Mouse (Mus musculus) lung, postnatal 0 days (tissue): ENCODE measurements at regions not wholly inside any gene's neighbourhood (a gene's known extent, or its start where the extent isn't known, plus 50 kb on each side); places are given as distances from the start of the nearest gene placed in this dataset.

Experiments
- ATAC-seq: fragments of 200-750 bp; cut with Nextera tagmentation; 2 replicates; pipeline ENCODE4 v1.8.0; 2017; ENCODE audit warnings: moderate library complexity
- DNase-seq: peaks from one replicate; pipeline ENCODE4 v3.0.0-alpha.2; 2016; ENCODE audit warnings: low spot score
- H3K27ac ChIP-seq: fragments of 300-500 bp; sonication (generic); 2 replicates; pipeline ENCODE4 v1.5.1; 2014; ENCODE audit warnings: antibody characterized with exemption, mild to moderate bottlenecking, low read length, mixed read lengths
- H3K27me3 ChIP-seq: fragments of 300-500 bp; sonication (generic); replicated peaks from 2 replicates; pipeline ENCODE4 v1.6.1; 2014; ENCODE audit warnings: low read length, mixed read lengths; ENCODE audit not compliant: insufficient read depth
- H3K36me3 ChIP-seq: fragments of 300-500 bp; sonication (generic); 2 replicates; pipeline ENCODE4 v1.6.1; 2014; ENCODE audit warnings: low read length, mixed read lengths; ENCODE audit not compliant: insufficient read depth
- H3K4me1 ChIP-seq: fragments of 300-500 bp; sonication (generic); 2 replicates; pipeline ENCODE4 v1.6.1; 2014; ENCODE audit warnings: antibody characterized with exemption, low read depth, low read length, mixed read lengths; ENCODE audit not compliant: insufficient read depth
- H3K4me2 ChIP-seq: fragments of 300-500 bp; sonication (generic); replicated peaks from 2 replicates; pipeline ENCODE4 v1.6.1; 2014; ENCODE audit warnings: low read depth, mild to moderate bottlenecking, low read length, moderate library complexity, mixed read lengths
- H3K4me3 ChIP-seq: fragments of 300-500 bp; sonication (generic); 2 replicates; pipeline ENCODE4 v1.5.1; 2014; ENCODE audit warnings: low read depth, low read length
- H3K9ac ChIP-seq: fragments of 300-500 bp; sonication (generic); replicated peaks from 2 replicates; pipeline ENCODE4 v1.6.1; 2014; ENCODE audit warnings: low read depth, mild to moderate bottlenecking
- H3K9me3 ChIP-seq: fragments of 300-500 bp; sonication (generic); 2 replicates; pipeline ENCODE4 v1.6.1; 2016; ENCODE audit warnings: low read length, mixed read lengths
- CTCF ChIP-seq: IDR thresholded peaks from 2 replicates; pipeline ENCODE4 v1.5.1; 2016; ENCODE audit warnings: antibody characterized with exemption, mild to moderate bottlenecking
- EP300 ChIP-seq: IDR thresholded peaks from 2 replicates; pipeline ENCODE4 v1.6.1; 2016; ENCODE audit warnings: antibody characterized with exemption, mild to moderate bottlenecking, control low read depth
- WGBS: fragments of 180-500 bp; shearing (Covaris S2); extraction: QIAGEN DNeasy Blood & Tissue Kit; methylation state at CpG from one replicate; pipeline ENCODE4 v1.1.7; 2014; 5-methylcytosine and 5-hydroxymethylcytosine counted together

GRCm38 (mm10) chr14:102925769-102926443 lies 56.5 kb downstream of the Kctd12 start:
- Histone ChIP-seq H3K9ac (no peak overlapping the region), H3K27ac (no peak overlapping the region)
- 76% methylated on average over 6 of the region's 6 CpGs for WGBS

GRCm38 (mm10) chr14:102924674-102925073 lies 57.8 kb downstream of the Kctd12 start:
- Histone ChIP-seq H3K9me3 (no peaks in the 10 kb centered on the region), H3K9ac (no peak overlapping the region), H3K4me2 (no peak overlapping the region), H3K4me3 (no peak overlapping the region), H3K4me1 (no peaks in the 10 kb centered on the region), H3K36me3 (no peaks in the 10 kb centered on the region), H3K27ac (no peak overlapping the region), H3K27me3 (no peaks in the 10 kb centered on the region)
- WGBS: 63% methylated on average over 4 of the region's 4 CpGs
- no peak for ATAC-seq
- DNase-seq: no peak
- TF ChIP-seq EP300 (no peak), CTCF (no peak)

More at GRCm38 (mm10) chr14:102925769-102926443, 56.5 kb downstream of the Kctd12 start:
- Histone ChIP-seq H3K9me3 (no peaks in the 10 kb centered on the region), H3K4me2 (no peak overlapping the region), H3K27me3 (no peaks in the 10 kb centered on the region), H3K36me3 (no peaks in the 10 kb centered on the region), H3K4me3 (no peak overlapping the region), H3K4me1 (no peaks in the 10 kb centered on the region)
- no peak for DNase-seq
- no peak for ATAC-seq
- TF ChIP-seq CTCF: no peak
- no peak for TF ChIP-seq EP300

DNA sequence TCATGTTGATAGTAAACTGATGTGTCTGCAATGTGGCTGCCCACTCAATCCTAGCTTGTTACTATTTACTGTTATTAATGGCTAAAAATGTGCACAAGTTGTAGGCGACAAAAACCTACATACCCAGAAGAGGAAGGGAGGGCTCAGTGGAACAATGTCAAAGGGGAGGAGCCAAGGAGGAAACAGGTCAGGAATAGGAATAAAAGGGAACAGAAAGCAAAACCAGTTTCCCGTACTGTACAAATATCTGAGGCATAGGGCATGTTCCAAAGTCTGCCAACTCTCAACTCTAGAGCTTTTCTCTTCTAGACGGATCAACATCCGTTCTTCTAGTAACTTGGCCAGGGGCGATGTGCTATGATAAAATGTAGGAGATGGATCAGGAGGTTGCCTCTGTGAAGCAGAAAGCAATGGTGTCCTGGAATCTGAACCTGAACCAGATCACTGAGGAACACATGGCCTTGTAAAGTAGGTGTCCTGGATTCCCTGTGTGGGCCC lies 59.9 kb downstream of the Kctd12 start:
- no peaks in the 10 kb centered on the region for H3K4me1 ChIP-seq

GRCm38 (mm10) chr14:102920415-102920814 lies 62.0 kb downstream of the Kctd12 start:
- no peak for DNase-seq
- Histone ChIP-seq H3K9ac (no peak overlapping the region), H3K4me3 (no peak overlapping the region), H3K27me3 (no peaks in the 10 kb centered on the region), H3K4me1 (no peaks in the 10 kb centered on the region), H3K9me3 (no peaks in the 10 kb centered on the region), H3K36me3 (no peaks in the 10 kb centered on the region), H3K27ac (no peak overlapping the region), H3K4me2 (no peak overlapping the region)
- WGBS: 72% methylated on average over 6 of the region's 6 CpGs
- ATAC-seq: no peak
- TF ChIP-seq EP300: no peak
- TF ChIP-seq CTCF: no peak

More for the DNA sequence above, 59.9 kb downstream of the Kctd12 start:
- H3K27ac ChIP-seq: no peak overlapping the region
- WGBS: 74% methylated on average over 5 of the region's 5 CpGs
- TF ChIP-seq CTCF: no peak
- TF ChIP-seq EP300: no peak
- ATAC-seq (peak; percentile 40; the same call in 1 of the 2 replicates), DNase-seq (peak; percentile 48)
- H3K4me2 ChIP-seq: no peak overlapping the region
- H3K9me3 ChIP-seq: no peaks in the 10 kb centered on the region
- H3K4me3 ChIP-seq: no peak overlapping the region
- H3K36me3 ChIP-seq: no peaks in the 10 kb centered on the region
- no peaks in the 10 kb centered on the region for H3K27me3 ChIP-seq
- H3K9ac ChIP-seq: no peak overlapping the region

DNA sequence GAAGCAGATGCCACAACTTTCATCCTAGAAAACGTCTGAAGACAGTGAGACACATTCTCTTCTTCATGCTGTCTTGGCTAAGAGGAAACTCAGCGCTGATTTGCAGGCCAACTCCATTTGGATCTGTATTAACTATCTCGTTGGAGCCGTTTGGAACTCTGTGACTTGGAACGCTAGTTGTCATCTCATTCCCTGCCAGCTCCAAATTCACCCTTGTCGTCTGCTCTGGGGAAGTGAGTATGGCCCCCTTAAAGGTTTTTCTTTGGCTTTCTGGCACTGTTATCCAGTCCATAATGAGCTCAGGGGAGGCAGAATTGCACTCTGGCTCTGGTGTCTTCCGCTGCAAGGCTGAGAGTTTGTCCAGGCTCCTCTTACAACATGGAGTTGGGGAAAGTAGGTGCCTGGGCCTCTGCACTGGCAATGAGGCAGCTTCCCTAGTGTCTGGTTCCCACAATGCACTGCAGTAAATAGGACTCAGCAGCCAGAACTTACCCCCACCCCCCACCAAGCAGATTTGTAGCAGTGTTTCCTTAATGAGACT lies 63.1 kb downstream of the Kctd12 start:
- Histone ChIP-seq H3K27me3 (no peaks in the 10 kb centered on the region), H3K27ac (no peak overlapping the region), H3K9ac (no peak overlapping the region), H3K9me3 (no peaks in the 10 kb centered on the region), H3K36me3 (no peaks in the 10 kb centered on the region), H3K4me2 (no peak overlapping the region), H3K4me3 (no peak overlapping the region), H3K4me1 (no peaks in the 10 kb centered on the region)
- ATAC-seq (no peak), DNase-seq (no peak)
- 67% methylated on average over 7 of the region's 7 CpGs for WGBS
- TF ChIP-seq EP300 (no peak), CTCF (no peak)

DNA sequence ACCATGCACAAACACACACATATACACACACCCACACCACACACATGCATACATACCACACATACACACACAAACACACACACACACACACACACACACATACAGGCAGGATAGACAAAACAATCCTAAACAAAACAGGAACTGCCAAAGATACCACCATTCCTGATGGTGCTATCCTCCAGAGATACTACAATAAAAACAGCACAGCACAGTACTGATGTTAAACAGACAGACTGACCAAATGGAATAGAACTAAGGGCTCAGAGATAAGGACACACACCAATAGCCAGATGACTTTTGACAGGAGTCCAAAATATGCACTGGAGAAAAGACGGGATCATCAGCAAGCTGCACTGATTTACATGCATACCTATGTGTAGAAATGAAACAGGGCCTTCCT lies 64.5 kb downstream of the Kctd12 start:
- 76% methylated on average over 1 of the region's 1 CpGs for WGBS
- no peak for DNase-seq
- H3K9ac ChIP-seq: no peak overlapping the region
- H3K4me3 ChIP-seq: no peak overlapping the region
- H3K27ac ChIP-seq: no peak overlapping the region
- no peaks in the 10 kb centered on the region for H3K4me1 ChIP-seq
- no peaks in the 10 kb centered on the region for H3K36me3 ChIP-seq
- no peaks in the 10 kb centered on the region for H3K27me3 ChIP-seq
- no peak overlapping the region for H3K4me2 ChIP-seq
- no peaks in the 10 kb centered on the region for H3K9me3 ChIP-seq
- TF ChIP-seq EP300 (no peak), CTCF (no peak)
- no peak for ATAC-seq
